Mouse (Mus musculus): ENCODE results near the gene Zic1.

- TF ChIP-seq CTCF (IDR thresholded peaks at IDR 0.05; ENCODE audit: insufficient read depth, low read depth, low read length) (no peak), POLR2A (IDR thresholded peaks at IDR 0.05; ENCODE audit: insufficient read depth, low read depth, low read length) (no peak)
Observed at GRCm38 (mm10) chr9:91409771-91410170, 44.2 kb upstream of the Zic1 start.

Measured in olfactory bulb, adult 2 months (tissue).